Mouse (Mus musculus) cerebellum, adult 11-12 months (tissue): ENCODE results near the gene Sectm1a.
A peak's percentile ranks its signal among the peaks of the same experiment; 100 is the strongest.
"Not testable (repeated sequence)": the region's sequence is repeated elsewhere in the genome, so short reads cannot be mapped to it uniquely, and the experiment has no call there.

ENCODE experiments used
- DNase-seq: peaks from one replicate; pipeline ENCODE4 v3.0.0; 2022

Gene Sectm1a

GRCm38 (mm10) chr11:121081120-121081519 is at the start of gene Sectm1a:
Gene Sectm1a, minus strand, starts transcription at chr11:121081220.
- DNase-seq, result no peak

GRCm38 (mm10) chr11:121129616-121130015 is 48.6 kb upstream of the Sectm1a start:
- no peak for DNase-seq

- no peak for DNase-seq
Observed at GRCm38 (mm10) chr11:121127441-121127840, 46.4 kb upstream of the Sectm1a start.

- no peak for DNase-seq
Observed at GRCm38 (mm10) chr11:121126395-121126794, 45.4 kb upstream of the Sectm1a start.

DNA sequence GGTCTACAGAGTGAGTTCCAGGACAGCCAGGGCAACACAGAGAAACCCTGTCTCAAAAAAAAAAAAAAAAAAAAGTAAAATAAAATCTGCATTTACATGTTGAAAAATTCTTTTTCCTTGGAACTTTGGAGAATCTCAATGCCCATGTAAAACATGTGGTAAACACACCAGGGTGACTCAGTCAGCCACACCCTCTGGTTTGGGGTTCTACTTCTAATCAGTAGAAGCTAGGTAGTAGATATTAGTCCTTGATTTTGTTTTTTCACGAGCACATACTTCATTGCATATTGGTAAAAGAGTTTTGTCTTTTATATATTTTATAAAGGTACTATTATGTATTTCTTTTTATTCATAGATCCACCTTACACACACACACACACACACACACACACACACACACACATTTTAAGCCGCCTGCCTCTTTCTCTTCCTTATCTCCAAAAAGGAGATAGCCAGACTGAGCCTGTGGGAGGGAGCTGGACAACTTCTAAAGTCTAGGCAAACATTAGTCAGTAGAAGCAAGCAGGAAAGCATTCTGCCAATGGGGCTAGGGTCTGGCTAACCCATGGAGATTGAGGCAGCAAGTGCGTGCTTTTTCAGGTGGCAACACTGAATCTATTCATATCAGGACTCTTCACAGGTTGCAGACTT is 44.6 kb upstream of the Sectm1a start:
- no peak for DNase-seq

- no peak for DNase-seq
Observed at GRCm38 (mm10) chr11:121123438-121123837, 42.4 kb upstream of the Sectm1a start.

GRCm38 (mm10) chr11:121122024-121122670 is 41.1 kb upstream of the Sectm1a start:
- no peak for DNase-seq

- no peak for DNase-seq
Observed at GRCm38 (mm10) chr11:121121151-121121550, 40.1 kb upstream of the Sectm1a start.

DNA sequence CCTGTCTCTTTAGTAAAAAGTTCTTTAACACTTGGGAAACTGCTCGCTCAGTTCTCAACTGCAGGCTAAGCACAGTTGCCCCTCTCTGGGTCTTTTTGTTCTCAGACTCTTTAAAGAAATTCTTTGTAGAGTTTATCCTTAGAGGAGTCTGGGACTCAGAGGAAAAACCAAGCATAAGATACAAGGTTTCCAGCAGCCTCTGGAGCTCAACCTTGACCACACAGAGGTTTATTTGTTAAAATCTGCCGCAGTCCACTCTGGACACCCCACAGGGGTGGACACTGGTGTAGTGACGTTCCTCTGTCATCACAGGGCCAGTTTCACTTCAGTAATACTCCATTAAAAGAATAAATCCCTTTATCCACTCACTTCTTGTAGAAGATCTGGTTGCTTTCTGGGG is 37.6 kb upstream of the Sectm1a start, which contains the start of gene Tex19.2:
Gene Tex19.2, minus strand, starts transcription at position 101 of the 400 bp plus-strand sequence.
- DNase-seq, result no peak

DNA sequence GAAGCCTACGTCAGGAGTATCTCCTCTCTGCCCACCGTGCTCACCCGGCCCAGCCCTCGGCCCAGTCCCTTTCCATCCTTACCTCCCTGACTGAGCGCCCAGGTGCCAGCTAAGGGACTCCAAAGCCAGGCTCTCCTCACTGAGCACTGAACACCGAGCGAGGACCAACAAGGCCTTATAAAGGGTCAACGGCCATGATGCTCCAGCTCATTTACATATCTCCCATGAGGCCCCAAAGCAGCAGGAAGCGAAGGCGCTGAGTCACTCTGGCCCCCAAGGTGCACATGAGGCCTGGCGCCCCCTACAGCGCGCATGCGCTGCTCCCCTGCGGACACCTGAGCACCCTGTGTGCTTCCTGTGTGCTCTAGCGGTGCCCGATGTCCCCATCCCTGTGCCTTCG is 37.1 kb upstream of the Sectm1a start:
- DNase-seq, result no peak

- DNase-seq, result peak; percentile 69
Observed at GRCm38 (mm10) chr11:121112091-121112775, 31.2 kb upstream of the Sectm1a start.

- DNase-seq, result peak; percentile 6
Observed at GRCm38 (mm10) chr11:121111601-121112000, 30.6 kb upstream of the Sectm1a start.

DNA sequence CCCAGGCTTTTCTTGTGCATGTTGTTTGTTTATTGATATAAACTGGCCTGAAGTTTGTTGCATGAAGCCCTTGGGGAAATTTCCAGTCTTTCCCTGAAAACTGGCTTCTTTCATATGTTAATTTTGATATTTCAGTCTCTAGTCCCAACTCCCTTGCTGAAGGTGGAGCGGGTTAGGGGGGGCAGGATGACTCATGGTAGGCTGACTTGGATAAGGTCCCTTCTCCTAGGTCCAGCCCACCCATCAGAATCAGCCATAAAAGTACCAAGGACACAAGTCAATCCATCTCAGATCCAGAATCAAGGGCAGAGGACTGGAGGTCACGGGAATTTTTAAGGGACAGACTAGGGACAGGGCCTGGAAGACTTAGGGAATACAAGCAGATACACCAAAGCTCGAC is 30.0 kb upstream of the Sectm1a start:
- DNase-seq, result no peak

GRCm38 (mm10) chr11:121109986-121110385 is 29.0 kb upstream of the Sectm1a start:
- DNase-seq, result peak; percentile 22

GRCm38 (mm10) chr11:121108061-121108460 is 27.0 kb upstream of the Sectm1a start:
- no peak for DNase-seq

DNA sequence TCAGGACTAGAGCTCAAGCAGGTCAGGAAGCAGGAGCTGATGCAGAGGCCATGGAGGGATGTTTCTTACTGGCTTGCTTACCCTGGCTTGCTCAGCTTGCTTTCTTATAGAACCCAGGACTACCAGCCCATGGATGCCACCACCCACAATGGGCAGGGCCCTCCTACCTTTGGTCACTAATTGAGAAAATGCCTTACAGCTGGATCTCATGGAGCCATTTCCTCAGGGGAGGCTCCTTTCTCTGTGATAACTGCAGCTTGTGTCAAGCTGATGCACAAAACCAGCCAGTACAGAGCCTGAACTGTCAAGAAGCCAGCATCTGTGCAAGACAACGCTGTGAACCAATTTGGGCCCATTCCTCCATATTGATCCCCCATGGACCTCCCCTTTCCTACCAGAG is 26.2 kb upstream of the Sectm1a start:
- not testable (repeated sequence) for DNase-seq

DNA sequence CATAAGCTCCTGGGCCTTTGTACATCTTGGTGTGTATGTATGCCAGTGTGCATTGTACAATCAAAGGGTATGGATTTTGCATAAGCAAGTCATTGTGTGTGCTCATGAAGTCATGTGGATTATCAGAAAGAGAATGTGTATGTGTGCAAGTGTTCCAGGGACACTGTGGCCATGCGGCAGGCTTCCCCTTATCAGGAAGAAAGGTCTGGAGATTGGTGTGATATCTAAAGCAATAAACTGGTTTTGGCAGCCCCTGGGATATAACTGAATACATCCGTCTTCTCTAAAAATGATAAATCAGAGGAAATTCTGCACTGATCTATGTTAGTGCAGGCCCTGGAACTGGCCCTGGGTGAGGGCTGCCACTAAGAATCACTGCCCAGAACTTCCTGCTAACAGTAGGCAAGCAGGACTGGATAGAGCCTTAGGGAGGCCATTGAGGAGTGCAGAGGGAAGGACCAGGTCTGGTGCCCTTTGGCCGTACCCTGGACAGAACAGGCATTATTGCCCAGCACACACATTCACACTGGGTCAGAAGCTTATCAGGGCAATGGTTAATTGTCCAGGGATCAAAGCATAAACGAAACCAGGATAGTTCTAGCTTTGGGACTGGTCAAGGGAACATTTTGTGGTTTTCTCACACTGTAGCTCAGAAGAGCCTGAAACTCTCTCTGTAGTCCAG is 20.2 kb upstream of the Sectm1a start:
- DNase-seq, result no peak

DNA sequence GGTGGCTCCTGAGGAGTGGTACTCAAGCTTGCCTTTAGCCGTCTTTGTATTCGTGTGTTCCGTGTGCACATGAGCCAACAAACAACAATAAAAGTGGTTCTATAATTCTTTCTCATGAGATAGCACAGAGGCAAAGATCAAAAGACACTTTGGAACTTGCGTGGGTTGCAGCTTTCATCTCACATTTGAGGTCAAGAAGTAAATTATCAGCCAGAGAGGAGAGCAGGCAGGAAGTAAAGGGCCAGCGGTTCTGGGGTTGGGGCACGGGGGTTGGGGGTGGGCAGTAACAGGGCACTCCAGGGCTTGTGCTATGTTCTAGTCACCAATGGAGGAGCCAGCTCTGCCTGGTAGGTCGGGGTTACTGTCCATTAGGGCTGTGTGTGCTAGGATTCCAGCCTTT is 19.7 kb upstream of the Sectm1a start:
- no peak for DNase-seq

DNA sequence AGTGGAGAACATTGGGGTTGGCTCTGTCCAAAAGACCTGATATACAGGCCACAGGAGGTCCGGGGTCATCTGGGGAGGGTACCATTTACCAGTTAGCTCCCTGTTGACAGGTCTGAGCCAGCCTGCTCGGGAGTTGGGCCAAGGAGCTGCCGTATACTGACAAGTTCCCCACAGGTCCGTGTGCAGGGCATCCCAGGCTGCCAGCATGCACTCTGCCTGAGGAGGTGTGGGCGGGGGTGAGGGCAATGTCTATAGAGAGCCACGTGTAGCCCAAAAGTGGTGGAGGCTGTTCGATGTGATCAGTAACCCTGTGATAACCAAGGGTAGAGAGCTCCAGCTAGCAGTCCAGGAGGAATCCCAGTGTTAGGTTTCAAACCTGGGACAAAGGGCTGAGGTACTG is 18.7 kb upstream of the Sectm1a start:
- DNase-seq, result no peak

GRCm38 (mm10) chr11:121092606-121093585 is 11.9 kb upstream of the Sectm1a start:
- no peak for DNase-seq

DNA sequence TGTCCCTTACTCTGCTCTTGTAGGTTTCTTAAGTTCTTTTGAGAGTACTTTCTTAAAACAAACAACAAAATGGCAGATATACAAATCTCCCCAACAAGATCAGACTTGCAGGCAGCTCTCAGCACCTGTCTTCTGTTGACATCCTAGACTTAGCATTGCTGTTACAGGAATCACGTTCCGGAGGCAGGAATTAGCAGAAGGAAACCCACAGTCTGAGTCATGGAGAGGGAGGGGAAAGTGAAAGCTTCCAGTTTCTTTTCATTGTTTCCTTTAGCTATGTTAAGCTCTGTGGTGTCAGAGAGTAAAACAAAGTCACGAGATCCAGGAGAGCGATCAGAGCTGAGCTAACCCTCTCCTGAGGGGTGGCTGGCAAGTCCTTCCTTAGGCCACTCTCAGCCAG is 9.9 kb upstream of the Sectm1a start:
- DNase-seq, result no peak
